In the genomic region with DNA sequence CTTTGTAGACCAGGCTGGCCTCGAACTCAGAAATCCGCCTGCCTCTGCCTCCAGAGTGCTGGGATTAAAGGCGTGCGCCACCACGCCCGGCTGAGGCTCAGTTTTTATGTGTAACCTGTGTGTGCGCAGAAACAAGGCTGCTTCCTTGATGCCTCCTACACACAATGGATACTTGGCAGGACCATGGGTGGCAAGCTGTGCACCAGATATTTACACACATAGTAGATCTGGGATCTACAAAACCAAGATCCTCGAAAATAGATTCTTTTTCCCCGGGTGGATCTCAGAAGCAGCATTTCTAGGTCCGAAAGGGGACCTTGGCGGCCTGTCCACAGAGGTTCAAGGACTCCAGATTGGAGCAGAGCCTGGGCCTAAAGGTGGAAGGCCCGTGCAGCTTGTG, we compare ENCODE assay signal across 8 mouse cellular contexts. TPM values are rescaled to one million over a fixed set of nuclear protein-coding genes. Genes with fewer than 3 reads are reported as not detected.
DNase-seq lines count a peak whose midpoint lies in the region; ATAC-seq lines count a peak whose summit lies in the region.

No protein-coding gene starts in this region.

- H3K4me2 ChIP-seq in kidney, embryonic 14.5 days (replicated peaks; ENCODE audit: low read depth, low read length), result peak overlapping the region; percentile 99
- peak overlapping the region; percentile 99 for H3K4me2 ChIP-seq in hindbrain, embryonic 12.5 days (replicated peaks)
- peak overlapping the region; percentile 99 for H3K4me2 ChIP-seq in midbrain, embryonic 15.5 days

- peaks cover 14% of the 10 kb centered on the region for H3K27me3 ChIP-seq in kidney, embryonic 14.5 days (ENCODE audit: control insufficient read depth, insufficient read depth, low read length)
- H3K27me3 ChIP-seq in hindbrain, embryonic 12.5 days, result peaks cover 23% of the 10 kb centered on the region
- peaks cover 8% of the 10 kb centered on the region; the same call in 1 of the 2 replicates for H3K27me3 ChIP-seq in midbrain, embryonic 15.5 days (replicated peaks)

- peak overlapping the region; percentile 37; the same call in 1 of the 2 replicates for H3K9ac ChIP-seq in kidney, embryonic 14.5 days (ENCODE audit: low read depth, low read length)
- peak overlapping the region; percentile 55 for H3K9ac ChIP-seq in hindbrain, embryonic 12.5 days
- H3K9ac ChIP-seq in midbrain, embryonic 15.5 days, result peak overlapping the region; percentile 47; the same call in 1 of the 2 replicates

- H3K4me3 ChIP-seq in kidney, embryonic 14.5 days (ENCODE audit: low read length), result peak overlapping the region; percentile 78
- H3K4me3 ChIP-seq in hindbrain, embryonic 12.5 days, result peak overlapping the region; percentile 62
- peak overlapping the region; percentile 81 for H3K4me3 ChIP-seq in midbrain, embryonic 15.5 days

- no peaks in the 10 kb centered on the region for H3K36me3 ChIP-seq in kidney, embryonic 14.5 days (ENCODE audit: control insufficient read depth, insufficient read depth, low read length)
- H3K36me3 ChIP-seq in hindbrain, embryonic 12.5 days, result no peaks in the 10 kb centered on the region
- no peaks in the 10 kb centered on the region for H3K36me3 ChIP-seq in midbrain, embryonic 15.5 days (replicated peaks)

- no peak for DNase-seq in kidney, adult 11 months
- DNase-seq in urinary bladder, adult 18-20 months (ENCODE audit: low spot score in 2 of 2), result no peak
- no peak for DNase-seq in urinary bladder, postnatal 14 days (ENCODE audit: low spot score)
- DNase-seq in gastrocnemius, postnatal 10 days, result no peak

- no peaks in the 10 kb centered on the region for H3K9me3 ChIP-seq in kidney, embryonic 14.5 days (ENCODE audit: control insufficient read depth, low read length)
- H3K9me3 ChIP-seq in hindbrain, embryonic 12.5 days (replicated peaks), result no peaks in the 10 kb centered on the region
- no peaks in the 10 kb centered on the region for H3K9me3 ChIP-seq in midbrain, embryonic 15.5 days

- 52% methylated on average over 12 of the region's 12 CpGs for WGBS in kidney, embryonic 14.5 days
- 48% methylated on average over 12 of the region's 12 CpGs for WGBS in hindbrain, embryonic 12.5 days
- 44% methylated on average over 12 of the region's 12 CpGs for WGBS in midbrain, embryonic 15.5 days

- peaks cover 14% of the 10 kb centered on the region for H3K4me1 ChIP-seq in kidney, embryonic 14.5 days (ENCODE audit: control insufficient read depth, insufficient read depth, low read length)
- peaks cover 41% of the 10 kb centered on the region for H3K4me1 ChIP-seq in hindbrain, embryonic 12.5 days
- peaks cover 50% of the 10 kb centered on the region for H3K4me1 ChIP-seq in midbrain, embryonic 15.5 days

- no peak; the same call in 1 of the 2 replicates for ATAC-seq in kidney, embryonic 14.5 days (ENCODE audit: low FRiP score, low TSS enrichment)
- peak; percentile 8 for ATAC-seq in activated CD4-positive, CD25-positive, alpha-beta regulatory T cell, adult 4 months
- ATAC-seq in hindbrain, embryonic 12.5 days (ENCODE audit: low FRiP score), result 0 out of 2 replicates have a peak, but pooled peaks have one; percentile 3
- ATAC-seq in midbrain, embryonic 15.5 days (replicated peaks), result peak; percentile 2; the same call in 1 of the 2 replicates

- no peak overlapping the region; the same call in 1 of the 2 replicates for H3K27ac ChIP-seq in kidney, embryonic 14.5 days (ENCODE audit: low read depth, low read length)
- no peak overlapping the region for H3K27ac ChIP-seq in hindbrain, embryonic 12.5 days
- peak overlapping the region; percentile 80 for H3K27ac ChIP-seq in midbrain, embryonic 15.5 days

RNA-seq across cellular contexts. Expression of gene Tprn, which starts 0.5 kb away (rescaled TPM):
- 5.8 and 7.3 TPM in 2 replicates for polyA plus RNA-seq in kidney, embryonic 14.5 days (2014; fragmentation: Nextera tagmentation; extraction: Ambion mirVana)
- polyA plus RNA-seq in activated CD4-positive, CD25-positive, alpha-beta regulatory T cell, adult 4 months (2017; shearing (Covaris generic)), result 10 to 100 TPM in 1 of 2 experiments, 1 to 10 TPM in 1; 5.5 to 12.4 TPM
- 13.2 and 14.9 TPM in 2 replicates for polyA plus RNA-seq in hindbrain, embryonic 12.5 days (2016; fragmentation: Nextera tagmentation; extraction: Ambion mirVana)
- polyA plus RNA-seq in midbrain, embryonic 15.5 days (2015; fragmentation: Nextera tagmentation; extraction: Ambion mirVana), result 16.7 and 16.9 TPM in 2 replicates
- 1 to 10 TPM; 4.7 to 6.8 TPM for total RNA-seq in gastrocnemius, postnatal 10 days (2021)

RNA-seq across cellular contexts. Expression of gene Tmem203, which starts 6.6 kb away (rescaled TPM):
- 17.0 and 25.4 TPM in 2 replicates for polyA plus RNA-seq in kidney, embryonic 14.5 days (2014; fragmentation: Nextera tagmentation; extraction: Ambion mirVana)
- polyA plus RNA-seq in activated CD4-positive, CD25-positive, alpha-beta regulatory T cell, adult 4 months (2017; shearing (Covaris generic)), result 10 to 100 TPM; 10.8 to 13.0 TPM
- polyA plus RNA-seq in hindbrain, embryonic 12.5 days (2016; fragmentation: Nextera tagmentation; extraction: Ambion mirVana), result 16.5 and 18.6 TPM in 2 replicates
- polyA plus RNA-seq in midbrain, embryonic 15.5 days (2015; fragmentation: Nextera tagmentation; extraction: Ambion mirVana), result 13.8 and 15.4 TPM in 2 replicates
- total RNA-seq in gastrocnemius, postnatal 10 days (2021), result 10 to 100 TPM; 14.9 to 16.0 TPM

RNA-seq across cellular contexts. Expression of gene Ssna1, which starts 10.4 kb away (rescaled TPM):
- 212 and 253 TPM in 2 replicates for polyA plus RNA-seq in kidney, embryonic 14.5 days (2014; fragmentation: Nextera tagmentation; extraction: Ambion mirVana)
- 100 to 1,000 TPM; 127 to 134 TPM for polyA plus RNA-seq in activated CD4-positive, CD25-positive, alpha-beta regulatory T cell, adult 4 months (2017; shearing (Covaris generic))
- polyA plus RNA-seq in hindbrain, embryonic 12.5 days (2016; fragmentation: Nextera tagmentation; extraction: Ambion mirVana), result 195 and 201 TPM in 2 replicates
- 186 and 197 TPM in 2 replicates for polyA plus RNA-seq in midbrain, embryonic 15.5 days (2015; fragmentation: Nextera tagmentation; extraction: Ambion mirVana)
- 10 to 100 TPM; 39.5 to 40.3 TPM for total RNA-seq in gastrocnemius, postnatal 10 days (2021)

RNA-seq across cellular contexts. Expression of gene Anapc2, which starts 10.4 kb away (rescaled TPM):
- 71.4 and 111 TPM in 2 replicates for polyA plus RNA-seq in kidney, embryonic 14.5 days (2014; fragmentation: Nextera tagmentation; extraction: Ambion mirVana)
- 10 to 100 TPM; 24.8 to 39.3 TPM for polyA plus RNA-seq in activated CD4-positive, CD25-positive, alpha-beta regulatory T cell, adult 4 months (2017; shearing (Covaris generic))
- polyA plus RNA-seq in hindbrain, embryonic 12.5 days (2016; fragmentation: Nextera tagmentation; extraction: Ambion mirVana), result 147 and 152 TPM in 2 replicates
- 153 and 157 TPM in 2 replicates for polyA plus RNA-seq in midbrain, embryonic 15.5 days (2015; fragmentation: Nextera tagmentation; extraction: Ambion mirVana)
- 10 to 100 TPM; 35.2 to 52.2 TPM for total RNA-seq in gastrocnemius, postnatal 10 days (2021)

RNA-seq across cellular contexts. Expression of gene AL732309.1, which starts 15.2 kb away (rescaled TPM):
- 3.6 and 4.7 TPM in 2 replicates for polyA plus RNA-seq in kidney, embryonic 14.5 days (2014; fragmentation: Nextera tagmentation; extraction: Ambion mirVana)
- polyA plus RNA-seq in activated CD4-positive, CD25-positive, alpha-beta regulatory T cell, adult 4 months (2017; shearing (Covaris generic)), result 1 to 10 TPM; 3.6 to 4.2 TPM
- polyA plus RNA-seq in hindbrain, embryonic 12.5 days (2016; fragmentation: Nextera tagmentation; extraction: Ambion mirVana), result 3.5 and 6.2 TPM in 2 replicates
- 6.2 and 8.4 TPM in 2 replicates for polyA plus RNA-seq in midbrain, embryonic 15.5 days (2015; fragmentation: Nextera tagmentation; extraction: Ambion mirVana)
- total RNA-seq in gastrocnemius, postnatal 10 days (2021), result 1 to 10 TPM; 1.3 to 1.4 TPM
